Mouse (Mus musculus): ENCODE results near the gene Gm14569.

Gene Gm14569

GRCm38 (mm10) chrX:36491730-36492129, at the start of gene Gm14569:
Gene Gm14569 (minus strand): TSS chrX:36491830.
- Histone ChIP-seq H3K9me3 (ENCODE audit: low read length) (no peaks in the 10 kb centered on the region), H3K4me3 (replicated peaks; ENCODE audit: low read length) (no peak within 1 kb of the TSS), H3K4me1 (replicated peaks; ENCODE audit: low read depth, low read length) (no peaks in the 10 kb centered on the region), H3K36me3 (ENCODE audit: insufficient read depth, low read length) (no peaks in the 10 kb centered on the region), H3K27me3 (ENCODE audit: insufficient read depth, low read length) (no peaks in the 10 kb centered on the region)
- TF ChIP-seq CTCF (conservative IDR thresholded peaks at IDR 0.05; ENCODE audit: low read length) (no peak), POU5F1 (IDR thresholded peaks at IDR 0.05; ENCODE audit: borderline replicate concordance, low read length) (no peak), NANOG (IDR thresholded peaks at IDR 0.05; ENCODE audit: borderline replicate concordance, low read length) (no peak)

GRCm38 (mm10) chrX:36534514-36534913, 42.9 kb upstream of the Gm14569 start:
- no peaks in the 10 kb centered on the region for H3K9me3 ChIP-seq (ENCODE audit: low read length)
- TF ChIP-seq NANOG (IDR thresholded peaks at IDR 0.05; ENCODE audit: borderline replicate concordance, low read length) (no peak), POU5F1 (IDR thresholded peaks at IDR 0.05; ENCODE audit: borderline replicate concordance, low read length) (no peak), CTCF (conservative IDR thresholded peaks at IDR 0.05; ENCODE audit: low read length) (peak; percentile 47)
- no peaks in the 10 kb centered on the region for H3K27me3 ChIP-seq (ENCODE audit: insufficient read depth, low read length)
- H3K4me3 ChIP-seq (replicated peaks; ENCODE audit: low read length), result no peak overlapping the region
- H3K36me3 ChIP-seq (ENCODE audit: insufficient read depth, low read length), result no peaks in the 10 kb centered on the region
- no peaks in the 10 kb centered on the region for H3K4me1 ChIP-seq (replicated peaks; ENCODE audit: low read depth, low read length)

GRCm38 (mm10) chrX:36533744-36534143, 42.1 kb upstream of the Gm14569 start:
- H3K9me3 ChIP-seq (ENCODE audit: low read length), result no peaks in the 10 kb centered on the region
- no peaks in the 10 kb centered on the region for H3K4me1 ChIP-seq (replicated peaks; ENCODE audit: low read depth, low read length)
- H3K4me3 ChIP-seq (replicated peaks; ENCODE audit: low read length), result no peak overlapping the region
- H3K27me3 ChIP-seq (ENCODE audit: insufficient read depth, low read length), result no peaks in the 10 kb centered on the region
- H3K36me3 ChIP-seq (ENCODE audit: insufficient read depth, low read length), result no peaks in the 10 kb centered on the region
- no peak for TF ChIP-seq NANOG (IDR thresholded peaks at IDR 0.05; ENCODE audit: borderline replicate concordance, low read length)
- TF ChIP-seq POU5F1 (IDR thresholded peaks at IDR 0.05; ENCODE audit: borderline replicate concordance, low read length), result no peak
- TF ChIP-seq CTCF (conservative IDR thresholded peaks at IDR 0.05; ENCODE audit: low read length), result no peak

GRCm38 (mm10) chrX:36530251-36530650, 38.6 kb upstream of the Gm14569 start:
- TF ChIP-seq POU5F1 (IDR thresholded peaks at IDR 0.05; ENCODE audit: borderline replicate concordance, low read length) (no peak), CTCF (conservative IDR thresholded peaks at IDR 0.05; ENCODE audit: low read length) (no peak), NANOG (IDR thresholded peaks at IDR 0.05; ENCODE audit: borderline replicate concordance, low read length) (no peak)
- no peak overlapping the region for H3K4me3 ChIP-seq (replicated peaks; ENCODE audit: low read length)
- no peaks in the 10 kb centered on the region for H3K36me3 ChIP-seq (ENCODE audit: insufficient read depth, low read length)
- no peaks in the 10 kb centered on the region for H3K4me1 ChIP-seq (replicated peaks; ENCODE audit: low read depth, low read length)
- H3K9me3 ChIP-seq (ENCODE audit: low read length), result no peaks in the 10 kb centered on the region
- H3K27me3 ChIP-seq (ENCODE audit: insufficient read depth, low read length), result no peaks in the 10 kb centered on the region

GRCm38 (mm10) chrX:36523729-36524128, 32.1 kb upstream of the Gm14569 start:
- Histone ChIP-seq H3K27me3 (ENCODE audit: insufficient read depth, low read length) (no peaks in the 10 kb centered on the region), H3K4me3 (replicated peaks; ENCODE audit: low read length) (no peak overlapping the region), H3K36me3 (ENCODE audit: insufficient read depth, low read length) (no peaks in the 10 kb centered on the region), H3K4me1 (replicated peaks; ENCODE audit: low read depth, low read length) (no peaks in the 10 kb centered on the region), H3K9me3 (ENCODE audit: low read length) (no peaks in the 10 kb centered on the region)
- TF ChIP-seq POU5F1 (IDR thresholded peaks at IDR 0.05; ENCODE audit: borderline replicate concordance, low read length), result no peak
- TF ChIP-seq CTCF (conservative IDR thresholded peaks at IDR 0.05; ENCODE audit: low read length), result no peak
- TF ChIP-seq NANOG (IDR thresholded peaks at IDR 0.05; ENCODE audit: borderline replicate concordance, low read length), result no peak

GRCm38 (mm10) chrX:36513726-36514125, 22.1 kb upstream of the Gm14569 start:
- Histone ChIP-seq H3K4me1 (replicated peaks; ENCODE audit: low read depth, low read length) (peaks cover 3% of the 10 kb centered on the region; the same call in 1 of the 2 replicates), H3K27me3 (ENCODE audit: insufficient read depth, low read length) (no peaks in the 10 kb centered on the region), H3K4me3 (replicated peaks; ENCODE audit: low read length) (no peak overlapping the region), H3K9me3 (ENCODE audit: low read length) (no peaks in the 10 kb centered on the region), H3K36me3 (ENCODE audit: insufficient read depth, low read length) (no peaks in the 10 kb centered on the region)
- TF ChIP-seq CTCF (conservative IDR thresholded peaks at IDR 0.05; ENCODE audit: low read length) (no peak), NANOG (IDR thresholded peaks at IDR 0.05; ENCODE audit: borderline replicate concordance, low read length) (no peak), POU5F1 (IDR thresholded peaks at IDR 0.05; ENCODE audit: borderline replicate concordance, low read length) (no peak)

GRCm38 (mm10) chrX:36513231-36513630, 21.6 kb upstream of the Gm14569 start:
- no peak for TF ChIP-seq NANOG (IDR thresholded peaks at IDR 0.05; ENCODE audit: borderline replicate concordance, low read length)
- H3K9me3 ChIP-seq (ENCODE audit: low read length), result no peaks in the 10 kb centered on the region
- H3K27me3 ChIP-seq (ENCODE audit: insufficient read depth, low read length), result no peaks in the 10 kb centered on the region
- peaks cover 3% of the 10 kb centered on the region; the same call in 1 of the 2 replicates for H3K4me1 ChIP-seq (replicated peaks; ENCODE audit: low read depth, low read length)
- H3K4me3 ChIP-seq (replicated peaks; ENCODE audit: low read length), result no peak overlapping the region
- H3K36me3 ChIP-seq (ENCODE audit: insufficient read depth, low read length), result no peaks in the 10 kb centered on the region

GRCm38 (mm10) chrX:36506863-36507262, 15.2 kb upstream of the Gm14569 start:
- no peak overlapping the region for H3K4me3 ChIP-seq (replicated peaks; ENCODE audit: low read length)
- no peaks in the 10 kb centered on the region for H3K27me3 ChIP-seq (ENCODE audit: insufficient read depth, low read length)
- peak; percentile 43 for TF ChIP-seq CTCF (conservative IDR thresholded peaks at IDR 0.05; ENCODE audit: low read length)
- TF ChIP-seq POU5F1 (IDR thresholded peaks at IDR 0.05; ENCODE audit: borderline replicate concordance, low read length), result no peak
- TF ChIP-seq NANOG (IDR thresholded peaks at IDR 0.05; ENCODE audit: borderline replicate concordance, low read length), result no peak
- no peaks in the 10 kb centered on the region for H3K4me1 ChIP-seq (replicated peaks; ENCODE audit: low read depth, low read length)
- H3K9me3 ChIP-seq (ENCODE audit: low read length), result no peaks in the 10 kb centered on the region
- no peaks in the 10 kb centered on the region for H3K36me3 ChIP-seq (ENCODE audit: insufficient read depth, low read length)

GRCm38 (mm10) chrX:36489506-36489905, 2.1 kb downstream of the Gm14569 start:
- H3K36me3 ChIP-seq (ENCODE audit: insufficient read depth, low read length), result no peaks in the 10 kb centered on the region
- no peak overlapping the region for H3K4me3 ChIP-seq (replicated peaks; ENCODE audit: low read length)
- peak; percentile 47 for TF ChIP-seq CTCF (conservative IDR thresholded peaks at IDR 0.05; ENCODE audit: low read length)
- no peak for TF ChIP-seq POU5F1 (IDR thresholded peaks at IDR 0.05; ENCODE audit: borderline replicate concordance, low read length)
- no peaks in the 10 kb centered on the region for H3K27me3 ChIP-seq (ENCODE audit: insufficient read depth, low read length)
- H3K9me3 ChIP-seq (ENCODE audit: low read length), result no peaks in the 10 kb centered on the region
- H3K4me1 ChIP-seq (replicated peaks; ENCODE audit: low read depth, low read length), result no peaks in the 10 kb centered on the region
